Mouse (Mus musculus) thymus, adult 2 months (tissue): ENCODE measurements around the gene Hlf. TPM values are rescaled to one million over a fixed set of nuclear protein-coding genes. Genes with fewer than 3 reads are reported as not detected.

Experiments
- DNase-seq: peaks from one replicate; pipeline ENCODE4 v3.0.0; 2021
- H3K27ac ChIP-seq: fragments of 200-500 bp; 2 replicates; pipeline ENCODE4 v1.5.1; 2012; ENCODE audit warnings: low read length, control low read depth; ENCODE audit not compliant: control insufficient read depth, insufficient read depth
- H3K27me3 ChIP-seq: fragments of 200-500 bp; 2 replicates; pipeline ENCODE4 v1.6.1; 2012; ENCODE audit warnings: mild to moderate bottlenecking, low read length, moderate library complexity, mixed read lengths; ENCODE audit not compliant: control insufficient read depth, insufficient read depth
- H3K36me3 ChIP-seq: fragments of 200-500 bp; 2 replicates; pipeline ENCODE4 v1.6.1; 2012; ENCODE audit warnings: mild to moderate bottlenecking, low read length, moderate library complexity; ENCODE audit not compliant: control insufficient read depth, insufficient read depth
- H3K4me1 ChIP-seq: fragments of 200-500 bp; replicated peaks from 2 replicates; pipeline ENCODE4 v1.6.1; 2012; ENCODE audit warnings: low read length; ENCODE audit not compliant: control insufficient read depth, insufficient read depth
- H3K4me3 ChIP-seq: fragments of 200-500 bp; 2 replicates; pipeline ENCODE4 v1.5.1; 2012; ENCODE audit warnings: mild to moderate bottlenecking, low read length, control low read depth, moderate library complexity; ENCODE audit not compliant: control insufficient read depth, insufficient read depth
- CTCF ChIP-seq: fragments of 200-500 bp; IDR thresholded peaks from 2 replicates; pipeline ENCODE4 v1.5.1; 2012; ENCODE audit warnings: mild to moderate bottlenecking, control low read depth, low read length, moderate library complexity, borderline replicate concordance; ENCODE audit not compliant: control insufficient read depth, poor library complexity, insufficient read depth; ENCODE audit errors: extremely low read depth
- POLR2A ChIP-seq: fragments of 200-500 bp; IDR thresholded peaks from 2 replicates; pipeline ENCODE4 v1.6.1; 2012; ENCODE audit warnings: mild to moderate bottlenecking, low read length, control low read depth, moderate library complexity; ENCODE audit not compliant: control insufficient read depth, poor library complexity, insufficient read depth; ENCODE audit errors: extremely low read depth
- WGBS: fragments of 180-500 bp; shearing (Covaris S2); methylation state at CpG from one replicate; pipeline ENCODE4 v1.1.7; 2018; 5-methylcytosine and 5-hydroxymethylcytosine counted together
- polyA plus RNA-seq: library from polyadenylated mRNA; depleted of rRNA; stranded (reverse); fragments of >200 nt; gene quantifications from 2 replicates; pipeline ENCODE4 v1.2.3, GENCODE M21; 2012

The Hlf gene
- polyA plus RNA-seq, 1 experiment, result 1.1 TPM

GRCm38 (mm10) chr11:90376436-90376835 is 14.3 kb downstream of the Hlf start:
- Histone ChIP-seq H3K27me3 (no peaks in the 10 kb centered on the region), H3K36me3 (no peaks in the 10 kb centered on the region), H3K27ac (no peak overlapping the region), H3K4me3 (no peak overlapping the region), H3K4me1 (no peaks in the 10 kb centered on the region)
- no peak for DNase-seq
- WGBS, result 82% methylated on average over 9 of the region's 9 CpGs
- TF ChIP-seq POLR2A (no peak), CTCF (no peak)

- Histone ChIP-seq H3K36me3 (no peaks in the 10 kb centered on the region), H3K27ac (no peak overlapping the region), H3K4me1 (no peaks in the 10 kb centered on the region), H3K27me3 (no peaks in the 10 kb centered on the region), H3K4me3 (no peak overlapping the region)
- WGBS, result 67% methylated on average over 8 of the region's 8 CpGs
- no peak for DNase-seq
- no peak for TF ChIP-seq CTCF
These were observed 19.1 kb downstream of the Hlf start for GRCm38 (mm10) chr11:90371470-90372100.

GRCm38 (mm10) chr11:90370789-90371291 is 19.9 kb downstream of the Hlf start:
- TF ChIP-seq POLR2A, result no peak
- TF ChIP-seq CTCF, result no peak
- Histone ChIP-seq H3K4me3 (no peak overlapping the region), H3K4me1 (no peaks in the 10 kb centered on the region), H3K27me3 (no peaks in the 10 kb centered on the region), H3K36me3 (no peaks in the 10 kb centered on the region), H3K27ac (no peak overlapping the region)
- DNase-seq, result no peak
- WGBS, result 42% methylated on average over 11 of the region's 11 CpGs

GRCm38 (mm10) chr11:90370367-90370766 is 20.3 kb downstream of the Hlf start:
- no peak for DNase-seq
- Histone ChIP-seq H3K4me1 (no peaks in the 10 kb centered on the region), H3K27me3 (no peaks in the 10 kb centered on the region), H3K4me3 (no peak overlapping the region), H3K36me3 (no peaks in the 10 kb centered on the region), H3K27ac (no peak overlapping the region)
- 84% methylated on average over 11 of the region's 11 CpGs for WGBS
- TF ChIP-seq CTCF (no peak), POLR2A (no peak)

- Histone ChIP-seq H3K36me3 (no peaks in the 10 kb centered on the region), H3K4me1 (no peaks in the 10 kb centered on the region), H3K27ac (no peak overlapping the region), H3K27me3 (no peaks in the 10 kb centered on the region), H3K4me3 (no peak overlapping the region)
- TF ChIP-seq CTCF (no peak), POLR2A (no peak)
- WGBS, result 40% methylated on average over 8 of the region's 8 CpGs
- no peak for DNase-seq
These were observed 21.1 kb downstream of the Hlf start for GRCm38 (mm10) chr11:90369605-90370004.

GRCm38 (mm10) chr11:90369115-90369514 is 21.6 kb downstream of the Hlf start:
- DNase-seq, result no peak
- H3K27ac ChIP-seq, result no peak overlapping the region
- no peak overlapping the region for H3K4me3 ChIP-seq
- no peaks in the 10 kb centered on the region for H3K27me3 ChIP-seq
- TF ChIP-seq CTCF, result no peak
- no peak for TF ChIP-seq POLR2A
- H3K36me3 ChIP-seq, result no peaks in the 10 kb centered on the region
- no peaks in the 10 kb centered on the region for H3K4me1 ChIP-seq
- WGBS, result 86% methylated on average over 7 of the region's 7 CpGs
